Mouse (Mus musculus) CH12.LX (cell line): ENCODE measurements around the gene Aurka. TPM values are rescaled to one million over a fixed set of nuclear protein-coding genes. Genes with fewer than 3 reads are reported as not detected.

Source experiments
- DNase-seq: peaks from one replicate; pipeline ENCODE4 v3.0.0-alpha.2; 2013; ENCODE audit errors: extremely low read depth
- H3K27ac ChIP-seq: 2 replicates; pipeline ENCODE4 v1.5.1; 2012; ENCODE audit warnings: low read depth, mild to moderate bottlenecking, control low read depth, moderate library complexity; ENCODE audit not compliant: insufficient read depth
- H3K27me3 ChIP-seq: replicated peaks from 2 replicates; pipeline ENCODE3; 2012; ENCODE audit warnings: inconsistent platforms
- H3K36me3 ChIP-seq, 2 experiments: replicated peaks in 1 of 2; 2 replicates each; pipeline versions ENCODE3 to v1.6.1; 2012; ENCODE audit warnings: inconsistent platforms in 1 of 2, low read length in 1 of 2, mild to moderate bottlenecking in 1 of 2, mixed read lengths in 1 of 2, moderate library complexity in 1 of 2; ENCODE audit not compliant: control insufficient read depth in 1 of 2, insufficient read depth in 1 of 2
- H3K4me1 ChIP-seq, 2 experiments: 2 replicates each; pipeline ENCODE4 v1.6.1; 2012; ENCODE audit warnings: inconsistent platforms in 1 of 2, moderate library complexity in 1 of 2; ENCODE audit not compliant: insufficient read depth in 2 of 2, control insufficient read depth in 1 of 2
- H3K4me2 ChIP-seq: 2 replicates; pipeline ENCODE4 v1.6.1; 2012; ENCODE audit warnings: low read depth, mild to moderate bottlenecking, control low read depth; ENCODE audit not compliant: poor library complexity, insufficient read depth, severe bottlenecking
- H3K4me3 ChIP-seq, 3 experiments: fragments of 150-350 bp in 1 of 3; sonication (generic) in 1 of 3; replicated peaks in 1 of 3; 2 replicates each; pipeline versions ENCODE3 to v1.5.1; 2011 to 2012; ENCODE audit warnings: low read depth in 2 of 3, low read length in 2 of 3, mild to moderate bottlenecking in 2 of 3, moderate library complexity in 2 of 3, control low read depth in 1 of 3, improper control_type of control experiment in 1 of 3, inconsistent platforms in 1 of 3, mixed read lengths in 1 of 3; ENCODE audit not compliant: poor library complexity in 1 of 3
- H3K79me2 ChIP-seq: replicated peaks from 2 replicates; pipeline ENCODE4 v1.6.1; 2012; ENCODE audit warnings: mild to moderate bottlenecking, moderate library complexity; ENCODE audit not compliant: control insufficient read depth, poor library complexity, insufficient read depth, severe bottlenecking; ENCODE audit errors: extremely low read depth
- H3K9ac ChIP-seq: 2 replicates; pipeline ENCODE4 v1.6.1; 2012; ENCODE audit warnings: low read depth, mild to moderate bottlenecking, control low read depth, moderate library complexity; ENCODE audit not compliant: insufficient read depth
- H3K9me3 ChIP-seq: replicated peaks from 2 replicates; pipeline ENCODE3; 2012; ENCODE audit warnings: low read length, inconsistent platforms, mixed read lengths
- BHLHE40 ChIP-seq: IDR thresholded peaks from 2 replicates; pipeline ENCODE4 v1.6.1; 2011; ENCODE audit warnings: mild to moderate bottlenecking, low read depth, low read length, improper control_type of control experiment
- CHD1 ChIP-seq: IDR thresholded peaks from 2 replicates; pipeline ENCODE4 v1.6.1; 2012; ENCODE audit warnings: low read depth, low read length, improper control_type of control experiment, inconsistent platforms
- CHD2 ChIP-seq: IDR thresholded peaks from 2 replicates; pipeline ENCODE4 v1.6.1; 2011; ENCODE audit warnings: low read length, improper control_type of control experiment
- CTCF ChIP-seq, 2 experiments: IDR thresholded peaks in 1 of 2; conservative IDR thresholded peaks in 1 of 2; 2 replicates each; pipeline ENCODE4 v1.5.1; 2011 to 2012; ENCODE audit warnings: low read depth in 2 of 2, low read length in 2 of 2, improper control_type of control experiment in 1 of 2, inconsistent platforms in 1 of 2, mild to moderate bottlenecking in 1 of 2, moderate library complexity in 1 of 2
- E2F4 ChIP-seq: IDR thresholded peaks from 2 replicates; pipeline ENCODE4 v1.6.1; 2011; ENCODE audit warnings: low read depth, low read length, improper control_type of control experiment; ENCODE audit not compliant: insufficient replicate concordance
- EP300 ChIP-seq: IDR thresholded peaks from 2 replicates; pipeline ENCODE4 v1.6.1; 2011; ENCODE audit warnings: low read length, improper control_type of control experiment
- ETS1 ChIP-seq: conservative IDR thresholded peaks from 2 replicates; pipeline ENCODE4 v1.6.1; 2012; ENCODE audit warnings: low read depth, mild to moderate bottlenecking, inconsistent platforms, low read length, improper control_type of control experiment, moderate library complexity
- GABPA ChIP-seq: IDR thresholded peaks from 2 replicates; pipeline ENCODE4 v1.6.1; 2012; ENCODE audit warnings: low read depth, low read length, improper control_type of control experiment, inconsistent platforms; ENCODE audit not compliant: insufficient replicate concordance
- HCFC1 ChIP-seq: IDR thresholded peaks from 2 replicates; pipeline ENCODE4 v1.6.1; 2012; ENCODE audit warnings: low read depth, mild to moderate bottlenecking, inconsistent platforms, low read length, improper control_type of control experiment
- IRF4 ChIP-seq: IDR thresholded peaks from 2 replicates; pipeline ENCODE4 v1.6.1; 2014; ENCODE audit warnings: low read depth, mild to moderate bottlenecking, inconsistent platforms, low read length, improper control_type of control experiment
- JUN ChIP-seq: IDR thresholded peaks from 2 replicates; pipeline ENCODE4 v1.6.1; 2011; ENCODE audit warnings: low read depth, mild to moderate bottlenecking, low read length, improper control_type of control experiment, moderate library complexity; ENCODE audit not compliant: insufficient read depth
- KAT2A ChIP-seq: IDR thresholded peaks from 2 replicates; pipeline ENCODE4 v1.6.1; 2012; ENCODE audit warnings: low read length, improper control_type of control experiment, inconsistent platforms; ENCODE audit not compliant: insufficient replicate concordance
- MAFK ChIP-seq: IDR thresholded peaks from 2 replicates; pipeline ENCODE4 v1.6.1; 2011; ENCODE audit warnings: low read length, improper control_type of control experiment; ENCODE audit not compliant: insufficient replicate concordance
- MAX ChIP-seq: IDR thresholded peaks from 2 replicates; pipeline ENCODE4 v1.6.1; 2011; ENCODE audit warnings: low read length, improper control_type of control experiment
- MAZ ChIP-seq: IDR thresholded peaks from 2 replicates; pipeline ENCODE4 v1.6.1; 2012; ENCODE audit warnings: low read depth, mild to moderate bottlenecking, inconsistent platforms, low read length, improper control_type of control experiment, moderate library complexity
- MEF2A ChIP-seq: IDR thresholded peaks from 2 replicates; pipeline ENCODE4 v1.6.1; 2014; ENCODE audit warnings: low read depth, mild to moderate bottlenecking, inconsistent platforms, low read length, improper control_type of control experiment, borderline replicate concordance
- MXI1 ChIP-seq: IDR thresholded peaks from 2 replicates; pipeline ENCODE4 v1.6.1; 2011; ENCODE audit warnings: mild to moderate bottlenecking, low read depth, low read length, improper control_type of control experiment
- MYC ChIP-seq: IDR thresholded peaks from 2 replicates; pipeline ENCODE4 v1.6.1; 2011; ENCODE audit warnings: low read depth, mild to moderate bottlenecking, improper control_type of control experiment, low read length
- NRF1 ChIP-seq: IDR thresholded peaks from 2 replicates; pipeline ENCODE4 v1.6.1; 2014; ENCODE audit warnings: low read depth, mild to moderate bottlenecking, inconsistent platforms, low read length, improper control_type of control experiment, moderate library complexity
- RCOR1 ChIP-seq: conservative IDR thresholded peaks from 2 replicates; pipeline ENCODE4 v1.6.1; 2012; ENCODE audit warnings: low read depth, mild to moderate bottlenecking, inconsistent platforms, low read length, improper control_type of control experiment
- SIN3A ChIP-seq: IDR thresholded peaks from 2 replicates; pipeline ENCODE4 v1.6.1; 2012; ENCODE audit warnings: low read length, improper control_type of control experiment, inconsistent platforms
- TBP ChIP-seq: conservative IDR thresholded peaks from 2 replicates; pipeline ENCODE4 v1.6.1; 2011; ENCODE audit warnings: low read depth, low read length, improper control_type of control experiment
- TCF12 ChIP-seq: IDR thresholded peaks from 2 replicates; pipeline ENCODE4 v1.6.1; 2014; ENCODE audit warnings: low read depth, mild to moderate bottlenecking, inconsistent platforms, low read length, improper control_type of control experiment
- UBTF ChIP-seq: IDR thresholded peaks from 2 replicates; pipeline ENCODE4 v1.6.1; 2012; ENCODE audit warnings: low read depth, mild to moderate bottlenecking, inconsistent platforms, low read length, improper control_type of control experiment, moderate library complexity
- USF1 ChIP-seq: IDR thresholded peaks from 2 replicates; pipeline ENCODE4 v1.6.1; 2014; ENCODE audit warnings: low read depth, mild to moderate bottlenecking, inconsistent platforms, low read length, improper control_type of control experiment
- USF2 ChIP-seq: conservative IDR thresholded peaks from 2 replicates; pipeline ENCODE4 v1.6.1; 2011; ENCODE audit warnings: low read depth, low read length, improper control_type of control experiment
- ZC3H11A ChIP-seq: IDR thresholded peaks from 2 replicates; pipeline ENCODE4 v1.6.1; 2012; ENCODE audit warnings: low read depth, mild to moderate bottlenecking, inconsistent platforms, low read length, improper control_type of control experiment
- ZKSCAN1 ChIP-seq: IDR thresholded peaks from 2 replicates; pipeline ENCODE4 v1.6.1; 2012; ENCODE audit warnings: low read depth, inconsistent platforms, low read length, improper control_type of control experiment, borderline replicate concordance
- ZMIZ1 ChIP-seq: IDR thresholded peaks from 2 replicates; pipeline ENCODE4 v1.6.1; 2012; ENCODE audit warnings: low read depth, mild to moderate bottlenecking, inconsistent platforms, low read length, improper control_type of control experiment
- ZNF384 ChIP-seq: IDR thresholded peaks from 2 replicates; pipeline ENCODE4 v1.6.1; 2012; ENCODE audit warnings: low read depth, low read length, improper control_type of control experiment, inconsistent platforms
- dilution Hi-C: fragments of 300-500 bp; cut with MboI; formaldehyde crosslinking; loops from 2 replicates; pipeline ENCODE4 v1.14.3; 2020; ENCODE audit warnings: low sequenced_read_pairs; ENCODE audit not compliant: extremely low pct_unique_long_range_greater_than_20kb, extremely low pct_ligation_motif_present
- in situ Hi-C: fragments of 300-500 bp; cut with MboI; formaldehyde crosslinking; loops from 3 replicates; pipeline ENCODE4 v1.14.3; 2019; ENCODE audit warnings: low sequenced_read_pairs, low pct_ligation_motif_present, low pct_unique_long_range_greater_than_20kb, mixed read lengths
- polyA plus RNA-seq: library from polyadenylated mRNA; unstranded; fragments of >175 nt; gene quantifications from 2 replicates; pipeline ENCODE4 v1.2.1, GENCODE M21; 2012; ENCODE audit warnings: low read depth; ENCODE audit not compliant: insufficient read length
- total RNA-seq, 2 experiments: library from RNA; depleted of rRNA; stranded (reverse); fragments of 300-350 nt in 1 of 2; fragments of >200 nt in 1 of 2; gene quantifications; 2 replicates each; pipeline ENCODE4 v1.2.3; 2012 to 2014

Gene Aurka
- total and polyA plus RNA-seq, 3 experiments = 84.4 to 128 (median 88.6) TPM

DNA sequence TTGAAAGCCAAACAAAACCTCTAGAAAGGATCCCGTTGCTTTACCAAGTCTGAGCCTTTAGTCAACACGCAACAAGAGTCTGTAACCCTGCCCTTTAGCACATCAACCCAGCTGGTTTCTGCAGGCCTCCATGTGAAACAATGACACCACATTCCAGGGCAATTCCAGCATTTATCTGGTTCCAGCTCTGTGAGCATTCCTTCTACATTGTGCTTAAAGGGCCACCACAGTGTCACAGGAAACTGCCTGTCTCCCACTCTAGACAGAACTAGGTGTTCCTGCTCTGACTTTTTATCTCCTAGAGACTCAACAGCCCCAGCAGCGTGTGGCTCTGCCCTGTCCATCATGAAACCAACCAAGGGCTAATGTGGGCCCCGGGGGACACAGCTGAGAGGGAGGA is 42.9 kb upstream of the Aurka start:
- no peaks in the 10 kb centered on the region for H3K9me3 ChIP-seq
- TF ChIP-seq JUN (no peak), ZNF384 (no peak), ZMIZ1 (no peak), BHLHE40 (no peak), IRF4 (no peak), ZKSCAN1 (no peak), MEF2A (no peak), HCFC1 (no peak), MYC (no peak), E2F4 (no peak), USF2 (no peak), CTCF (conservative IDR thresholded peaks at IDR 0.05 in 1 of 2, IDR thresholded peaks at IDR 0.05 in 1 of 2; ENCODE audit: low read depth in 2 of 2, low read length in 2 of 2) (no peak), CHD1 (no peak), ETS1 (no peak), TBP (no peak)
- TF ChIP-seq, all 38 proteins: peak for 0
- Histone ChIP-seq H3K4me2 (peak overlapping the region; percentile 78), H3K4me1 (peaks cover 23 to 79% of the 10 kb centered on the region in 2 experiments), H3K27me3 (no peaks in the 10 kb centered on the region), H3K36me3 (peaks cover 0 to 7% of the 10 kb centered on the region in 2 experiments), H3K4me3 (no peak overlapping the region), H3K79me2 (no peaks in the 10 kb centered on the region), H3K27ac (peak overlapping the region; percentile 78), H3K9ac (peak overlapping the region; percentile 18)
- DNase-seq = no peak
- dilution Hi-C loops = no loop called here
- in situ Hi-C loops = no loop called here

DNA sequence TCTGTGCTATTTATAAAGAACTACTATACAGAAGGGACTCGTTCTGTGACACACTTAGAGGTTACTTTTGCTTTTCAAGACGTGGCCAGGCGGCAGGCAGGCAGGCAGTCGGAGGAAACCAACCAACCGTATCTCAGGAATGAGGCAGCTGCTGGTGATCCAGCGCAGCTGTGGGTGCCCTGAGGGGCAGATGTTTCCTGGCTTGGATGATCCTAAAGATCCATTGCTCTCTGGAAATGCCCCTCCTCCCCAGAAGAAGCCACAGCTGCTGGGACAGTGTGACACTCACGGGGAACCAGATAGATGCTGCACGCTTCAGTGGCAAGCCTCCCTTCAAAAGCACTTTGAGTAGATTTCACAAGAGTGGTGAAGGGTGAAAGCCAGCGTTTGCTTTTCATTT is 42.1 kb upstream of the Aurka start:
- Histone ChIP-seq H3K4me1 (peaks cover 16 to 71% of the 10 kb centered on the region in 2 experiments), H3K36me3 (peaks cover 0 to 5% of the 10 kb centered on the region in 2 experiments), H3K27me3 (no peaks in the 10 kb centered on the region), H3K9ac (peak overlapping the region; percentile 43), H3K79me2 (no peaks in the 10 kb centered on the region), H3K27ac (peak overlapping the region; percentile 66), H3K4me2 (peak overlapping the region; percentile 78), H3K4me3 (peak overlapping the region; percentile 27 to 50 (median 42)), H3K9me3 (no peaks in the 10 kb centered on the region)
- in situ Hi-C loops = no loop called here
- dilution Hi-C loops = no loop called here
- DNase-seq = peak; percentile 51
- TF ChIP-seq NRF1 (no peak), EP300 (peak; percentile 48), MEF2A (peak; percentile 16; the same call in 1 of the 2 replicates), ETS1 (peak; percentile 69), CHD2 (peak; percentile 78; the same call in 1 of the 2 replicates), SIN3A (no peak), GABPA (no peak), TCF12 (peak; percentile 83), UBTF (no peak), MXI1 (peak; percentile 30; the same call in 1 of the 2 replicates), BHLHE40 (peak; percentile 90), RCOR1 (0 out of 2 replicates have a peak, but pooled peaks have one; percentile 27), MYC (0 out of 2 replicates have a peak, but pooled peaks have one; percentile 7), MAFK (no peak), ZC3H11A (no peak), IRF4 (0 out of 2 replicates have a peak, but pooled peaks have one; percentile 30), MAX (no peak), KAT2A (no peak), MAZ (0 out of 2 replicates have a peak, but pooled peaks have one; percentile 60), USF1 (no peak)
